Comparison of ENCODE assay signal across 10 mouse cellular contexts in genomic region chr15:93005751-93006231, GRCm38 (mm10).
DNase-seq lines count a peak whose midpoint lies in the region; TF ChIP-seq lines count a peak whose summit lies in the region.
"Had no signal": no experiment of that assay in that cellular context is flagged by ENCODE, and none has a peak within 500 bp of the region (broad histone marks: within the 10 kb centered on the region; RNA-seq: fewer than 3 reads in every experiment).

No protein-coding gene starts in this region.

- H3K27me3 ChIP-seq in heart, embryonic 10.5 days (ENCODE audit: insufficient read depth, poor library complexity, severe bottlenecking), result no peaks in the 10 kb centered on the region
- no peaks in the 10 kb centered on the region for H3K27me3 ChIP-seq in limb, embryonic 10.5 days (ENCODE audit: low read depth, poor library complexity, severe bottlenecking)
- no peaks in the 10 kb centered on the region for H3K27me3 ChIP-seq in cerebellum, adult 2 months (ENCODE audit: control insufficient read depth, insufficient read depth, low read length)

- peaks cover 43% of the 10 kb centered on the region for H3K4me1 ChIP-seq in heart, embryonic 10.5 days
- H3K4me1 ChIP-seq in limb, embryonic 10.5 days, result peaks cover 35% of the 10 kb centered on the region
- no peaks in the 10 kb centered on the region for H3K4me1 ChIP-seq in cerebellum, adult 2 months (ENCODE audit: control insufficient read depth, insufficient read depth, low read length)

- DNase-seq in urinary bladder, postnatal 36 days (ENCODE audit: low spot score in 2 of 2), result peak; percentile 14 to 31
- no peak for DNase-seq in urinary bladder, adult 2 months (ENCODE audit: low spot score)
- peak; percentile 89 for DNase-seq in heart, embryonic 10.5 days (ENCODE audit: low spot score)
- no peak for DNase-seq in limb, embryonic 10.5 days (ENCODE audit: low spot score)
- no peak for DNase-seq in spleen, postnatal 14 days (ENCODE audit: low spot score in 2 of 2)
- no peak for DNase-seq in cerebellum, adult 2 months
- DNase-seq in left cerebral cortex, postnatal 36 days (ENCODE audit: low spot score in 2 of 2), result no peak
- no peak for DNase-seq in spleen, postnatal 36 days (ENCODE audit: low spot score in 2 of 2)
- DNase-seq: gastrocnemius, postnatal 36 days had no signal

- TF ChIP-seq CTCF in cerebellum, adult 2 months (IDR thresholded peaks at IDR 0.05; ENCODE audit: borderline replicate concordance, insufficient read depth, low read depth, low read length), result no peak

- peak overlapping the region; percentile 87 for H3K27ac ChIP-seq in heart, embryonic 10.5 days
- 0 out of 2 replicates have a peak overlapping the region, but pooled peaks have one; percentile 40 for H3K27ac ChIP-seq in limb, embryonic 10.5 days
- H3K27ac ChIP-seq in cerebellum, adult 2 months (ENCODE audit: insufficient read depth, low read length), result no peak overlapping the region
- H3K27ac ChIP-seq: kidney, postnatal 0 days had no signal

- intact Hi-C loops in left cerebral cortex, postnatal 36 days (cut with DNase I), result no loop called here

- 11% methylated on average over 7 of the region's 7 CpGs for WGBS in heart, embryonic 10.5 days
- WGBS in limb, embryonic 10.5 days, result 60% methylated on average over 7 of the region's 7 CpGs
- 72% methylated on average over 7 of the region's 7 CpGs for WGBS in cerebellum, adult 2 months

- H3K36me3 ChIP-seq in heart, embryonic 10.5 days, result no peaks in the 10 kb centered on the region
- H3K36me3 ChIP-seq in limb, embryonic 10.5 days, result no peaks in the 10 kb centered on the region

- peak overlapping the region; percentile 36 for H3K4me3 ChIP-seq in heart, embryonic 10.5 days
- no peak overlapping the region for H3K4me3 ChIP-seq in limb, embryonic 10.5 days
- no peak overlapping the region for H3K4me3 ChIP-seq in cerebellum, adult 2 months (replicated peaks; ENCODE audit: insufficient read depth, low read depth, low read length)

- no peaks in the 10 kb centered on the region for H3K9me3 ChIP-seq in heart, embryonic 10.5 days
- no peaks in the 10 kb centered on the region for H3K9me3 ChIP-seq in limb, embryonic 10.5 days (replicated peaks)

- TF ChIP-seq POLR2A in cerebellum, adult 2 months (IDR thresholded peaks at IDR 0.05; ENCODE audit: borderline replicate concordance, insufficient read depth, low read length), result no peak

Comparison
In these comparisons a context has a peak if more than half of its experiments do, and no peak if none do; other contexts are left out.
1. DNase-seq: peak in urinary bladder, postnatal 36 days (2 of 2) and heart, embryonic 10.5 days (single experiment); none in urinary bladder, adult 2 months (single experiment), limb, embryonic 10.5 days (single experiment), spleen, postnatal 14 days (0 of 2), cerebellum, adult 2 months (0 of 2), left cerebral cortex, postnatal 36 days (0 of 2) and spleen, postnatal 36 days (0 of 2).